Mouse (Mus musculus): ENCODE measurements around the gene Irak4.

Irak4 gene

GRCm38 (mm10) chr15:94616036-94616435 lies 72.6 kb downstream of the Irak4 start:
- peak; percentile 54 to 71 for DNase-seq (ENCODE audit: inconsistent age in 2 of 2, low spot score in 1 of 2)

- DNase-seq (ENCODE audit: inconsistent age in 2 of 2, low spot score in 1 of 2), result no peak
These were observed 77.5 kb downstream of the Irak4 start for GRCm38 (mm10) chr15:94620909-94621308.

GRCm38 (mm10) chr15:94628463-94628829 lies 85.0 kb downstream of the Irak4 start:
- DNase-seq (ENCODE audit: inconsistent age in 2 of 2, low spot score in 1 of 2), result no peak

- DNase-seq (ENCODE audit: inconsistent age in 2 of 2, low spot score in 1 of 2), result peak; percentile 62 to 76
These were observed 85.6 kb downstream of the Irak4 start, which contains the start of gene Tmem117 for GRCm38 (mm10) chr15:94628830-94629601. Gene Tmem117 (plus strand): TSS chr15:94629232.

GRCm38 (mm10) chr15:94630553-94630952 lies 87.1 kb downstream of the Irak4 start:
- no peak for DNase-seq (ENCODE audit: inconsistent age in 2 of 2, low spot score in 1 of 2)

Data from adrenal gland, adult (tissue).